Mouse (Mus musculus) brain, embryonic 14.5 days (tissue): Measurements from ENCODE around the gene Slco3a1.

Experiments used
- CTCF ChIP-seq: fragments of 200-500 bp; IDR thresholded peaks from 2 replicates; pipeline ENCODE4 v1.5.1; 2012; ENCODE audit warnings: inconsistent platforms, mild to moderate bottlenecking, moderate library complexity, borderline replicate concordance; ENCODE audit not compliant: insufficient read depth, insufficient read length; ENCODE audit errors: extremely low read depth
- POLR2A ChIP-seq: fragments of 200-500 bp; IDR thresholded peaks from 2 replicates; pipeline ENCODE4 v1.6.1; 2012; ENCODE audit warnings: mild to moderate bottlenecking, inconsistent platforms, borderline replicate concordance; ENCODE audit not compliant: poor library complexity, insufficient read depth, insufficient read length, severe bottlenecking; ENCODE audit errors: extremely low read depth

- TF ChIP-seq POLR2A = no peak
- no peak for TF ChIP-seq CTCF
Measured at GRCm38 (mm10) chr7:74429252-74429651, 125.3 kb downstream of the Slco3a1 start.
